Mouse (Mus musculus) layer of hippocampus, adult 2 months (tissue): ENCODE results near the gene Slc2a4. TPM values are rescaled to one million over a fixed set of nuclear protein-coding genes. Genes with fewer than 3 reads are reported as not detected.
"Not testable (repeated sequence)": the region's sequence is repeated elsewhere in the genome, so short reads cannot be mapped to it uniquely, and the experiment has no call there.

Experiments
- DNase-seq, 2 experiments: peaks; one replicate each; pipeline ENCODE4 v3.0.0; 2022; ENCODE audit warnings: low spot score in 2 of 2
- H3K27ac ChIP-seq: fragments of 200-600 bp; 2 replicates; pipeline ENCODE4 v1.8.1; 2022
- H3K4me3 ChIP-seq: fragments of 200-600 bp; 2 replicates; pipeline ENCODE4 v1.8.1; 2022; ENCODE audit warnings: mild to moderate bottlenecking
- CTCF ChIP-seq: fragments of 200-600 bp; conservative IDR thresholded peaks from 2 replicates; pipeline ENCODE4 v1.8.1; 2022; ENCODE audit warnings: antibody characterized with exemption, mild to moderate bottlenecking, moderate library complexity
- total RNA-seq, 2 experiments: library from RNA; stranded (reverse); gene quantifications; 2 replicates each; pipeline ENCODE4 v1.2.3; 2021

Gene Slc2a4
- total RNA-seq, 2 experiments from 2014 or later: 1.8 to 2.2 TPM

GRCm38 (mm10) chr11:69933066-69933465, 14.9 kb downstream of the Slc2a4 start:
- no peak for DNase-seq
- no peak for TF ChIP-seq CTCF
- Histone ChIP-seq H3K27ac (no peak overlapping the region), H3K4me3 (no peak overlapping the region)

GRCm38 (mm10) chr11:69932254-69932653, 15.7 kb downstream of the Slc2a4 start:
- Histone ChIP-seq H3K4me3 (no peak overlapping the region), H3K27ac (no peak overlapping the region)
- peak; percentile 66 for TF ChIP-seq CTCF
- no peak for DNase-seq

- no peak for TF ChIP-seq CTCF
- no peak overlapping the region for H3K4me3 ChIP-seq
- DNase-seq: no peak
Measured at GRCm38 (mm10) chr11:69931769-69932168, 16.2 kb downstream of the Slc2a4 start.

GRCm38 (mm10) chr11:69930967-69931537, 16.9 kb downstream of the Slc2a4 start:
- no peak for TF ChIP-seq CTCF
- no peak for DNase-seq
- no peak overlapping the region for H3K27ac ChIP-seq
- H3K4me3 ChIP-seq: no peak overlapping the region

More at GRCm38 (mm10) chr11:69931769-69932168, 16.2 kb downstream of the Slc2a4 start:
- H3K27ac ChIP-seq: no peak overlapping the region

GRCm38 (mm10) chr11:69930176-69930575, 17.8 kb downstream of the Slc2a4 start:
- not testable (repeated sequence) for H3K27ac ChIP-seq, DNase-seq, H3K4me3 ChIP-seq

- no peak overlapping the region for H3K4me3 ChIP-seq
- H3K27ac ChIP-seq: no peak overlapping the region
- no peak for DNase-seq
- TF ChIP-seq CTCF: no peak
Measured at GRCm38 (mm10) chr11:69929712-69930111, 18.3 kb downstream of the Slc2a4 start.

- H3K4me3 ChIP-seq: no peak overlapping the region
- H3K27ac ChIP-seq: no peak overlapping the region
- no peak for DNase-seq
- 0 out of 2 replicates have a peak, but pooled peaks have one; percentile 5 for TF ChIP-seq CTCF
Measured at GRCm38 (mm10) chr11:69927501-69927900, 20.5 kb downstream of the Slc2a4 start.

GRCm38 (mm10) chr11:69922796-69923195, 25.2 kb downstream of the Slc2a4 start:
- Histone ChIP-seq H3K27ac (no peak overlapping the region), H3K4me3 (no peak overlapping the region)
- DNase-seq: no peak
- no peak for TF ChIP-seq CTCF

GRCm38 (mm10) chr11:69922012-69922756, 25.8 kb downstream of the Slc2a4 start:
- TF ChIP-seq CTCF: peak; percentile 21; the same call in 1 of the 2 replicates
- Histone ChIP-seq H3K4me3 (peak overlapping the region; percentile 81), H3K27ac (peak overlapping the region; percentile 96)
- no peak for DNase-seq

GRCm38 (mm10) chr11:69921114-69922011, 26.6 kb downstream of the Slc2a4 start, which contains the start of gene Eif5a:
Gene Eif5a, minus strand, starts transcription at chr11:69921958.
- H3K27ac ChIP-seq: peak within 1 kb of the TSS; percentile 96
- peak; percentile 81 for TF ChIP-seq CTCF
- DNase-seq: peak; percentile 100
- peak within 1 kb of the TSS; percentile 81 for H3K4me3 ChIP-seq

- no peak for DNase-seq
- peak overlapping the region; percentile 59 for H3K4me3 ChIP-seq
- peak overlapping the region; percentile 95 for H3K27ac ChIP-seq
- TF ChIP-seq CTCF: no peak
Measured at GRCm38 (mm10) chr11:69920266-69921031, 27.5 kb downstream of the Slc2a4 start.

GRCm38 (mm10) chr11:69919661-69920265, 28.2 kb downstream of the Slc2a4 start:
- TF ChIP-seq CTCF: no peak
- peak; percentile 41 to 57 for DNase-seq
- Histone ChIP-seq H3K4me3 (peak overlapping the region; percentile 59), H3K27ac (peak overlapping the region; percentile 95)
